Comparison of ENCODE assay signal across 15 mouse cellular contexts in the genomic region with DNA sequence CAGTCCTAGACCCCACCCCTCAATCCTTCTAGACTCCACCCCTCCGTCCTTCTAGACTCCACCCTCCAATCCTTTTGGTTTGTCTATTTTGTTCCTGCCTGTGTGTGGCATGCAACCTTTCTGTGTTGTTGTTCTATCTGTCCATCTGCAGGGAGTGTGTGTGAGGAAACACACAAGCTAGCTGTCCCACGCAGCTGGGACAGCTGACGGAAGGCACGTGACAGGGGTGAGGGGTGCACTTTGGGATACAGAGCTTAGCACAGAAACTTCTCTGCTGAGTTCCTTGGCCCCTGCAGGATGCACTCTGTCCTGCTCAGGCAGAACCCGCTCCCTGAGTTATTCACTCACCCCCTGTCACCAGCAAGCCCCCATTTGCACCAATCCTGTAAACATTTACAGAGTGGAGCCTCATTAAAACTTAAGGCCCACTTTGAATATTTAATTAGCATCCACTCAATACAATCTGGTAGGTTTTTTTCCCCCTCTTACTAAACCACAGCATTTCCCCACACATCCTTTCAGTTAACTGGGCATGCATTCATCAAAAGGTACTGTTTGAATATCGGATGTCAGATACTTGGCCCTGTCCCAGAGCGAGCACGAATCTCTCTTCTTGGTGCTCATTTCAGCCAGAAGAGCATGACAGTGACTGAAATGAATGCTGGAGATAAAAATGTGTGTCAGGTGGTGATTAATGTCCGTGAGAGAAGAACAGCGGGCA. TPM values are rescaled to one million over a fixed set of nuclear protein-coding genes. Genes with fewer than 3 reads are reported as not detected.
DNase-seq lines count a peak whose midpoint lies in the region; ATAC-seq lines count a peak whose summit lies in the region.
"Had no signal": no experiment of that assay in that cellular context is flagged by ENCODE, and none has a peak within 500 bp of the region (broad histone marks: within the 10 kb centered on the region; RNA-seq: fewer than 3 reads in every experiment).

No protein-coding gene starts in this region.

- no peak overlapping the region for H3K4me2 ChIP-seq in intestine, embryonic 15.5 days (replicated peaks)
- H3K4me2 ChIP-seq in intestine, embryonic 16.5 days (ENCODE audit: low read depth, low read length): no peak overlapping the region
- H3K4me2 ChIP-seq: heart, embryonic 13.5 days; liver, embryonic 12.5 days had no signal

- H3K27me3 ChIP-seq in intestine, embryonic 15.5 days (replicated peaks): no peaks in the 10 kb centered on the region
- H3K27me3 ChIP-seq in intestine, embryonic 16.5 days (replicated peaks; ENCODE audit: control insufficient read depth, insufficient read depth, low read length): no peaks in the 10 kb centered on the region
- H3K27me3 ChIP-seq: heart, embryonic 13.5 days; liver, embryonic 12.5 days had no signal

- H3K9me3 ChIP-seq in intestine, embryonic 15.5 days: no peaks in the 10 kb centered on the region
- H3K9me3 ChIP-seq in intestine, embryonic 16.5 days (ENCODE audit: control insufficient read depth, low read length): no peaks in the 10 kb centered on the region
- H3K9me3 ChIP-seq: heart, embryonic 13.5 days; liver, embryonic 12.5 days had no signal

- H3K36me3 ChIP-seq in intestine, embryonic 15.5 days: no peaks in the 10 kb centered on the region
- H3K36me3 ChIP-seq in intestine, embryonic 16.5 days (ENCODE audit: control insufficient read depth, insufficient read depth, low read length): no peaks in the 10 kb centered on the region
- H3K36me3 ChIP-seq: heart, embryonic 13.5 days; liver, embryonic 12.5 days had no signal

- peaks cover 3% of the 10 kb centered on the region; the same call in 1 of the 2 replicates for H3K4me1 ChIP-seq in intestine, embryonic 15.5 days (replicated peaks)
- H3K4me1 ChIP-seq in intestine, embryonic 16.5 days (ENCODE audit: control insufficient read depth, insufficient read depth, low read length): peaks cover 2% of the 10 kb centered on the region; the same call in 1 of the 2 replicates
- H3K4me1 ChIP-seq: liver, embryonic 12.5 days had no signal

- 0 out of 2 replicates have a peak, but pooled peaks have one; percentile 39 for ATAC-seq in intestine, embryonic 15.5 days
- ATAC-seq in intestine, embryonic 16.5 days: no peak
- ATAC-seq in common myeloid progenitor, adult 5-6 weeks (replicated peaks; ENCODE audit: low read depth, poor library complexity, severe bottlenecking): peak; percentile 66
- ATAC-seq: liver, embryonic 12.5 days had no signal

- H3K9ac ChIP-seq in intestine, embryonic 15.5 days: no peak overlapping the region
- no peak overlapping the region for H3K9ac ChIP-seq in intestine, embryonic 16.5 days (ENCODE audit: low read depth, low read length)
- H3K9ac ChIP-seq: heart, embryonic 13.5 days; liver, embryonic 12.5 days had no signal

- DNase-seq in lung, postnatal 10 days: peak; percentile 48
- DNase-seq in lung, adult 18-20 months: no peak
- DNase-seq in mesoderm, embryonic 11.5 days (ENCODE audit: low read depth, low spot score): peak; percentile 8
- no peak for DNase-seq in thymus, postnatal 4 days
- DNase-seq: cerebellum, adult 11 months; cerebellum, postnatal 25 days; heart, postnatal 4 days; layer of hippocampus, adult 9-11 months; thymus, postnatal 25 days had no signal

- H3K27ac ChIP-seq in intestine, embryonic 15.5 days: no peak overlapping the region
- H3K27ac ChIP-seq in intestine, embryonic 16.5 days (ENCODE audit: low read length): no peak overlapping the region
- H3K27ac ChIP-seq: heart, embryonic 13.5 days; liver, embryonic 12.5 days had no signal

- no peak overlapping the region for H3K4me3 ChIP-seq in intestine, embryonic 15.5 days (replicated peaks)
- H3K4me3 ChIP-seq in intestine, embryonic 16.5 days (ENCODE audit: low read length): no peak overlapping the region
- H3K4me3 ChIP-seq: heart, embryonic 13.5 days; liver, embryonic 12.5 days had no signal

- WGBS in intestine, embryonic 15.5 days: 52% methylated on average over 10 of the region's 10 CpGs
- 48% methylated on average over 10 of the region's 10 CpGs for WGBS in intestine, embryonic 16.5 days

RNA-seq across cellular contexts. Expression of a gene that starts 4.0 kb away (rescaled TPM):
- polyA plus RNA-seq in intestine, embryonic 15.5 days (2015; fragmentation: Nextera tagmentation; extraction: Ambion mirVana): 1.2 and 1.3 TPM in 2 replicates
- 1.0 and 1.5 TPM in 2 replicates for polyA plus RNA-seq in intestine, embryonic 16.5 days (2015; fragmentation: Nextera tagmentation; extraction: Ambion mirVana)
- total RNA-seq in common myeloid progenitor, adult 5-6 weeks (2017): 0.39 and 0.96 TPM in 2 replicates
- polyA plus RNA-seq: limb, embryonic 11.5 days had no signal

Comparison
In these comparisons a context has a peak if more than half of its experiments do, and no peak if none do; other contexts are left out.
1. DNase-seq: peak in lung, postnatal 10 days (single experiment) and mesoderm, embryonic 11.5 days (single experiment); none in lung, adult 18-20 months (0 of 2) and thymus, postnatal 4 days (single experiment).